In genomic region chr4:134955196-134955595, GRCm38 (mm10) we compare ENCODE assay signal across 16 mouse cellular contexts.
"Had no signal": no experiment of that assay in that cellular context is flagged by ENCODE, and none has a peak within 500 bp of the region (broad histone marks: within the 10 kb centered on the region; RNA-seq: fewer than 3 reads in every experiment).

No protein-coding gene starts in this region.

- H3K4me2 ChIP-seq: embryonic facial prominence, embryonic 12.5 days; embryonic facial prominence, embryonic 13.5 days; embryonic facial prominence, embryonic 15.5 days; forebrain, embryonic 12.5 days; forebrain, embryonic 13.5 days had no signal

- H3K4me3 ChIP-seq: embryonic facial prominence, embryonic 10.5 days; embryonic facial prominence, embryonic 12.5 days; embryonic facial prominence, embryonic 13.5 days; embryonic facial prominence, embryonic 15.5 days; erythroblast, embryonic 14.5 days; forebrain, embryonic 10.5 days; forebrain, embryonic 12.5 days; forebrain, embryonic 13.5 days; forebrain, embryonic 15.5 days; heart, adult 2 months; heart, embryonic 10.5 days had no signal

- DNase-seq: embryo, embryonic 11 days; gastrocnemius, postnatal 25 days; gastrocnemius, postnatal 36 days had no signal

- H3K9me3 ChIP-seq: embryonic facial prominence, embryonic 10.5 days; embryonic facial prominence, embryonic 12.5 days; embryonic facial prominence, embryonic 13.5 days; embryonic facial prominence, embryonic 15.5 days; forebrain, embryonic 10.5 days; forebrain, embryonic 12.5 days; forebrain, embryonic 13.5 days; forebrain, embryonic 15.5 days; heart, embryonic 10.5 days had no signal

- ATAC-seq: forebrain, embryonic 13.5 days; forebrain, embryonic 14.5 days; forebrain, embryonic 15.5 days; forebrain, embryonic 16.5 days had no signal

- H3K36me3 ChIP-seq: embryonic facial prominence, embryonic 10.5 days; embryonic facial prominence, embryonic 12.5 days; embryonic facial prominence, embryonic 13.5 days; embryonic facial prominence, embryonic 15.5 days; forebrain, embryonic 10.5 days; forebrain, embryonic 12.5 days; forebrain, embryonic 15.5 days; heart, embryonic 10.5 days had no signal

- H3K27me3 ChIP-seq: forebrain, embryonic 15.5 days had no signal

- H3K9ac ChIP-seq: embryonic facial prominence, embryonic 12.5 days; embryonic facial prominence, embryonic 13.5 days; embryonic facial prominence, embryonic 15.5 days; forebrain, embryonic 12.5 days; forebrain, embryonic 13.5 days had no signal

- H3K27ac ChIP-seq: embryonic facial prominence, embryonic 12.5 days; embryonic facial prominence, embryonic 13.5 days; embryonic facial prominence, embryonic 15.5 days; forebrain, embryonic 10.5 days; forebrain, embryonic 12.5 days; forebrain, embryonic 13.5 days; forebrain, embryonic 15.5 days; heart, adult 2 months; heart, embryonic 10.5 days had no signal
